Mouse (Mus musculus): ENCODE data around the gene Acvr1c. TPM values are rescaled to one million over a fixed set of nuclear protein-coding genes. Genes with fewer than 3 reads are reported as not detected.

Acvr1c gene
- total and polyA plus RNA-seq, 2 experiments from 2014 or later, result 0.31 to 0.53 TPM

GRCm38 (mm10) chr2:58289759-58290431 lies 67.8 kb downstream of the Acvr1c start:
- TF ChIP-seq CTCF (IDR thresholded peaks at IDR 0.05; ENCODE audit: low read depth) (no peak), EP300 (IDR thresholded peaks at IDR 0.05; ENCODE audit: low read depth) (no peak)
- H3K27me3 ChIP-seq (ENCODE audit: control insufficient read depth, insufficient read depth, low read length), result no peaks in the 10 kb centered on the region
- no peaks in the 10 kb centered on the region for H3K9me3 ChIP-seq (replicated peaks; ENCODE audit: control insufficient read depth, low read length)
- H3K4me1 ChIP-seq (ENCODE audit: control insufficient read depth, insufficient read depth), result 0 out of 2 replicates have a peak, but pooled peaks cover 3% of the 10 kb centered on the region
- H3K4me3 ChIP-seq (ENCODE audit: low read depth, low read length), result no peak overlapping the region
- DNase-seq (ENCODE audit: low spot score), result no peak
- peak overlapping the region; percentile 40 for H3K4me2 ChIP-seq (ENCODE audit: low read depth, low read length)
- no peaks in the 10 kb centered on the region for H3K36me3 ChIP-seq (replicated peaks; ENCODE audit: control insufficient read depth, insufficient read depth, low read length)
- H3K27ac ChIP-seq (ENCODE audit: low read depth), result no peak overlapping the region
- ATAC-seq (ENCODE audit: insufficient read depth, low read depth), result no peak
- no peak overlapping the region for H3K9ac ChIP-seq (replicated peaks; ENCODE audit: low read depth, low read length)
- WGBS, result 26% methylated on average over 9 of the region's 9 CpGs

- 58% methylated on average over 6 of the region's 6 CpGs for WGBS
- Histone ChIP-seq H3K9me3 (replicated peaks; ENCODE audit: control insufficient read depth, low read length) (no peaks in the 10 kb centered on the region), H3K9ac (replicated peaks; ENCODE audit: low read depth, low read length) (no peak overlapping the region), H3K36me3 (replicated peaks; ENCODE audit: control insufficient read depth, insufficient read depth, low read length) (no peaks in the 10 kb centered on the region), H3K27me3 (ENCODE audit: control insufficient read depth, insufficient read depth, low read length) (no peaks in the 10 kb centered on the region), H3K4me2 (ENCODE audit: low read depth, low read length) (no peak overlapping the region), H3K4me1 (ENCODE audit: control insufficient read depth, insufficient read depth) (0 out of 2 replicates have a peak, but pooled peaks cover 3% of the 10 kb centered on the region), H3K27ac (ENCODE audit: low read depth) (no peak overlapping the region), H3K4me3 (ENCODE audit: low read depth, low read length) (no peak overlapping the region)
- DNase-seq (ENCODE audit: low spot score) (no peak), ATAC-seq (ENCODE audit: insufficient read depth, low read depth) (no peak)
- TF ChIP-seq EP300 (IDR thresholded peaks at IDR 0.05; ENCODE audit: low read depth) (no peak), CTCF (IDR thresholded peaks at IDR 0.05; ENCODE audit: low read depth) (no peak)
Measured at GRCm38 (mm10) chr2:58289331-58289730, 68.4 kb downstream of the Acvr1c start.

GRCm38 (mm10) chr2:58282259-58282910 lies 75.3 kb downstream of the Acvr1c start:
- Histone ChIP-seq H3K27ac (ENCODE audit: low read depth) (no peak overlapping the region), H3K9ac (replicated peaks; ENCODE audit: low read depth, low read length) (no peak overlapping the region), H3K9me3 (replicated peaks; ENCODE audit: control insufficient read depth, low read length) (no peaks in the 10 kb centered on the region), H3K27me3 (ENCODE audit: control insufficient read depth, insufficient read depth, low read length) (no peaks in the 10 kb centered on the region), H3K36me3 (replicated peaks; ENCODE audit: control insufficient read depth, insufficient read depth, low read length) (no peaks in the 10 kb centered on the region), H3K4me1 (ENCODE audit: control insufficient read depth, insufficient read depth) (no peaks in the 10 kb centered on the region), H3K4me2 (ENCODE audit: low read depth, low read length) (no peak overlapping the region), H3K4me3 (ENCODE audit: low read depth, low read length) (no peak overlapping the region)
- DNase-seq (ENCODE audit: low spot score), result no peak
- TF ChIP-seq CTCF (IDR thresholded peaks at IDR 0.05; ENCODE audit: low read depth) (peak; percentile 66), EP300 (IDR thresholded peaks at IDR 0.05; ENCODE audit: low read depth) (no peak)
- 50% methylated on average over 8 of the region's 8 CpGs for WGBS
- ATAC-seq (ENCODE audit: insufficient read depth, low read depth), result peak; percentile 74

- ATAC-seq (ENCODE audit: insufficient read depth, low read depth) (no peak), DNase-seq (ENCODE audit: low spot score) (no peak)
- Histone ChIP-seq H3K27me3 (ENCODE audit: control insufficient read depth, insufficient read depth, low read length) (no peaks in the 10 kb centered on the region), H3K36me3 (replicated peaks; ENCODE audit: control insufficient read depth, insufficient read depth, low read length) (no peaks in the 10 kb centered on the region), H3K4me3 (ENCODE audit: low read depth, low read length) (no peak overlapping the region), H3K9me3 (replicated peaks; ENCODE audit: control insufficient read depth, low read length) (no peaks in the 10 kb centered on the region), H3K4me1 (ENCODE audit: control insufficient read depth, insufficient read depth) (no peaks in the 10 kb centered on the region), H3K9ac (replicated peaks; ENCODE audit: low read depth, low read length) (no peak overlapping the region), H3K4me2 (ENCODE audit: low read depth, low read length) (no peak overlapping the region), H3K27ac (ENCODE audit: low read depth) (no peak overlapping the region)
- TF ChIP-seq EP300 (IDR thresholded peaks at IDR 0.05; ENCODE audit: low read depth) (no peak), CTCF (IDR thresholded peaks at IDR 0.05; ENCODE audit: low read depth) (no peak)
- WGBS, result 53% methylated on average over 3 of the region's 3 CpGs
Measured at GRCm38 (mm10) chr2:58281046-58281445, 76.6 kb downstream of the Acvr1c start.

- Histone ChIP-seq H3K36me3 (replicated peaks; ENCODE audit: control insufficient read depth, insufficient read depth, low read length) (no peaks in the 10 kb centered on the region), H3K9me3 (replicated peaks; ENCODE audit: control insufficient read depth, low read length) (no peaks in the 10 kb centered on the region), H3K27me3 (ENCODE audit: control insufficient read depth, insufficient read depth, low read length) (no peaks in the 10 kb centered on the region), H3K27ac (ENCODE audit: low read depth) (no peak overlapping the region), H3K4me3 (ENCODE audit: low read depth, low read length) (no peak overlapping the region), H3K9ac (replicated peaks; ENCODE audit: low read depth, low read length) (no peak overlapping the region), H3K4me1 (ENCODE audit: control insufficient read depth, insufficient read depth) (no peaks in the 10 kb centered on the region), H3K4me2 (ENCODE audit: low read depth, low read length) (no peak overlapping the region)
- no peak for TF ChIP-seq CTCF (IDR thresholded peaks at IDR 0.05; ENCODE audit: low read depth)
- TF ChIP-seq EP300 (IDR thresholded peaks at IDR 0.05; ENCODE audit: low read depth), result no peak
- DNase-seq (ENCODE audit: low spot score) (no peak), ATAC-seq (ENCODE audit: insufficient read depth, low read depth) (no peak)
- 73% methylated on average over 5 of the region's 5 CpGs for WGBS
Measured at GRCm38 (mm10) chr2:58279163-58279562, 78.5 kb downstream of the Acvr1c start.
